Mouse (Mus musculus) testis, adult 2 months (tissue): ENCODE measurements around the gene Psmd5.

Experiments used
- CTCF ChIP-seq: fragments of 200-500 bp; IDR thresholded peaks from 2 replicates; pipeline ENCODE4 v1.5.1; 2012; ENCODE audit warnings: low read depth, mild to moderate bottlenecking, inconsistent platforms, low read length, moderate library complexity; ENCODE audit not compliant: control insufficient read depth, insufficient read depth, insufficient replicate concordance
- POLR2A ChIP-seq: fragments of 200-500 bp; IDR thresholded peaks from 2 replicates; pipeline ENCODE4 v1.6.1; 2012; ENCODE audit warnings: low read depth, mild to moderate bottlenecking, inconsistent platforms, low read length, moderate library complexity; ENCODE audit not compliant: control insufficient read depth

DNA sequence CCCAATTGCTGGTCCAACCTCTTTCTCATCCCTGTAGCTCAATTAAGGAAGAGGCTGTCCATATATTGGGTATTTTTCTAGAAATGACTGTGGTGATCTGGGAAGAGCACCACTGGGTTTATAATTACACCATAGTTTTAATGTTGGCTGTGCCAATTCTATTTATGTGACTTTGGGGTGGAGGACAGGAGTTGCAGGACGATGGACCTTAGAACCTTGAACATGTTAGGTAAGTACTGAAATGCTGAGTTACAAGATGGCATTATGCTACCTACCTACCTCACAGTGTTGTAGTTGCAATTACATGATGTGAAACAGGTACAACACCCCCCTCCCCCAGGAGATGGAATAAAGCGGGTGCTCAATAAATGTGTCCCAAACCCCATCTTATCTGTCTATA lies 8.0 kb upstream of the Psmd5 start:
- TF ChIP-seq POLR2A (no peak), CTCF (no peak)
